Mouse (Mus musculus) ES-Bruce4 (cell line): Measurements from ENCODE around the gene Preb.

Source experiments
- CTCF ChIP-seq: IDR thresholded peaks from one replicate; pipeline ENCODE4 v1.8.1; 2011; ENCODE audit warnings: low read depth, low read length
- EP300 ChIP-seq: IDR thresholded peaks from 2 replicates; pipeline ENCODE4 v1.6.1; 2011; ENCODE audit warnings: low read depth, low read length; ENCODE audit not compliant: insufficient read depth
- POLR2A ChIP-seq: IDR thresholded peaks from one replicate; pipeline ENCODE4 v1.8.1; 2011; ENCODE audit warnings: low read length; ENCODE audit not compliant: insufficient read depth

DNA sequence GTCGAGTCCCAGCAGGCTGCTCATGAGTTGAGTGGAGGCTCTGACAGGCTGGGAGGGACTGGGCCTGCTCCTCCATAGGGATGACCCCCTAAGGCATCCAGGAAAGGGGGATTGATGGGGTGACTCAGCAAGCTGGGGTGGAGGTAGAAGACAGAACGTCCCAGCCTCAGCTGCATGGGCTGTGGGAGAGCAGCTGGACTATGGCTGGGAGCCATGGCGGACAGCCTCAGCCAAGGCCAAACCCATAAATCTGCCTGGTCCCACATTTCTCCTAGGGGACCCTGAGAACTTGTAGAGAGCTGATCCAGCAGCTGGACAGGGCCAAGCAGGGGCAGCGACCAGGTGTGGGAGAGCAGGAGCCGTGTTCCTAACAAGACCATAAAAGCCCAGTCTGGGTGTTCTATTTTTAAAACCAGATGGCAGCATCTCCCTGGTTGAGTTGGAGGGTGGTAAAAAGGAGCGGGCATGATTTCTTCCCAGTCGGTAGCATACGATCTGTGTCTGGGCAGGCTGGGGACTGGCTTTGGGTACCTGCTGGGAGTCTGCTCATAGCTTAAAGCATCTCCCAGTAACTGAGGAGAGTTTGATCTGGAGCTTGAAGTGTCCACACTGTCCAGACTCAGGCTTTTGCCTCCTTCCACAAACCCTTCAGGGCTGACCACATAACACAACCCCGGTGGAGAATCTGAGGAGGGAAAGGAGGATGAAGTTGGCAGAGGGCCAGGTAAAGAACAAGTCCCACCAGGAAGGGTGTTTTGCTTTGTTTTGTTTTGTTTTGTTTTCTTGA, 14.9 kb upstream of the Preb start:
- TF ChIP-seq CTCF, result no peak
- TF ChIP-seq EP300, result no peak
- no peak for TF ChIP-seq POLR2A
